Mouse (Mus musculus) stomach, embryonic 14.5 days (tissue): Measurements from ENCODE around the gene Prol1. TPM values are rescaled to one million over a fixed set of nuclear protein-coding genes. Genes with fewer than 3 reads are reported as not detected.
"Not testable (repeated sequence)": the region's sequence is repeated elsewhere in the genome, so short reads cannot be mapped to it uniquely, and the experiment has no call there.

Source experiments
- ATAC-seq: fragments of 200-750 bp; cut with Nextera tagmentation; 2 replicates; pipeline ENCODE4 v1.8.0; 2017; ENCODE audit warnings: low read depth, moderate TSS enrichment; ENCODE audit not compliant: insufficient number of reproducible peaks, insufficient read depth, low FRiP score
- H3K27ac ChIP-seq: fragments of 300-500 bp; sonication (generic); 2 replicates; pipeline ENCODE4 v1.5.1; 2014; ENCODE audit warnings: mild to moderate bottlenecking, low read length, moderate library complexity, mixed read lengths
- H3K27me3 ChIP-seq: fragments of 300-500 bp; sonication (generic); 2 replicates; pipeline ENCODE4 v1.6.1; 2014; ENCODE audit warnings: low read length, control low read depth, mixed read lengths; ENCODE audit not compliant: control insufficient read depth, insufficient read depth
- H3K36me3 ChIP-seq: fragments of 300-500 bp; sonication (generic); 2 replicates; pipeline ENCODE4 v1.6.1; 2014; ENCODE audit warnings: mild to moderate bottlenecking, control low read depth, low read length, moderate library complexity, mixed read lengths; ENCODE audit not compliant: control insufficient read depth, insufficient read depth
- H3K4me1 ChIP-seq: fragments of 300-500 bp; sonication (generic); 2 replicates; pipeline ENCODE4 v1.6.1; 2014; ENCODE audit warnings: low read length, control low read depth, mixed read lengths; ENCODE audit not compliant: control insufficient read depth, insufficient read depth
- H3K4me2 ChIP-seq: fragments of 300-500 bp; sonication (generic); replicated peaks from 2 replicates; pipeline ENCODE4 v1.6.1; 2014; ENCODE audit warnings: low read depth, low read length, control low read depth
- H3K4me3 ChIP-seq: fragments of 300-500 bp; sonication (generic); 2 replicates; pipeline ENCODE4 v1.5.1; 2014; ENCODE audit warnings: low read depth, low read length, control low read depth
- H3K9ac ChIP-seq: fragments of 300-500 bp; sonication (generic); replicated peaks from 2 replicates; pipeline ENCODE4 v1.6.1; 2014; ENCODE audit warnings: low read depth, mild to moderate bottlenecking, control low read depth, low read length, moderate library complexity, mixed read lengths
- H3K9me3 ChIP-seq: fragments of 300-500 bp; sonication (generic); 2 replicates; pipeline ENCODE4 v1.6.1; 2016; ENCODE audit warnings: low read depth, low read length, control low read depth; ENCODE audit not compliant: control insufficient read depth
- WGBS: fragments of 180-500 bp; shearing (Covaris S2); extraction: QIAGEN DNeasy Blood & Tissue Kit; methylation state at CpG from one replicate; pipeline ENCODE4 v1.1.7; 2014; 5-methylcytosine and 5-hydroxymethylcytosine counted together
- polyA plus RNA-seq: library from polyadenylated mRNA; unstranded; fragments of >200 nt; fragmentation: Nextera tagmentation; extraction: Ambion mirVana; gene quantifications from 2 replicates; pipeline ENCODE4 v1.2.1, GENCODE M21; 2014

Gene Prol1
- not detected in 2 replicates for polyA plus RNA-seq

- H3K4me2 ChIP-seq: no peak within 1 kb of the TSS
Observed at GRCm38 (mm10) chr5:88317012-88317411, at the start of gene Prol1. Gene Prol1 (plus strand): TSS chr5:88317312.

DNA sequence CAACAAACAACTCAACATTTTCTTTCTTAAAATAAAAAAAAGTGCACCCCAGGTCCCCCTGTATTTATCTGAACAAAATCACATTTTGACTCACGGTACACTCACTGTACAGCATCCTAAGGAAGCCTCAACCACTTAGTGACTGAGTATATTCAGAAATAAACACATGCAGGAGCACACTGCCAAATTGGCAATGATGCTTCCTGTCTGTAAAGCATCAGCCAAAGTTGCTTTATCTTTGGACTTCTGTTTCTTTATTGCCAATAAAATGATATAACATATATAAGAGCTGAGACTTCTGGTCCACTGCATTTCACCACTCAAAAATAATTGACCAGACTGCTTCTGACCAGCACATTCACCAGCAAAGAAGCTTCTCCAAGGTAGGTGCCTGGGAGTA is 48.5 kb upstream of the Prol1 start, which contains the start of gene Gm7714:
Gm7714 (plus strand) TSS at position 301 of the 400 bp plus-strand sequence.
- Histone ChIP-seq H3K4me1 (no peaks in the 10 kb centered on the region), H3K27ac (no peak within 1 kb of the TSS), H3K9me3 (no peaks in the 10 kb centered on the region), H3K36me3 (no peaks in the 10 kb centered on the region), H3K4me3 (no peak within 1 kb of the TSS), H3K9ac (no peak within 1 kb of the TSS), H3K4me2 (no peak within 1 kb of the TSS), H3K27me3 (no peaks in the 10 kb centered on the region)
- WGBS: 83% methylated on average over 1 of the region's 1 CpGs
- no peak for ATAC-seq

More at GRCm38 (mm10) chr5:88317012-88317411, at the start of gene Prol1:
- ATAC-seq: no peak
- no peak within 1 kb of the TSS for H3K4me3 ChIP-seq
- no peaks in the 10 kb centered on the region for H3K9me3 ChIP-seq
- H3K36me3 ChIP-seq: no peaks in the 10 kb centered on the region
- H3K27me3 ChIP-seq: no peaks in the 10 kb centered on the region
- no peak within 1 kb of the TSS for H3K27ac ChIP-seq
- no peak within 1 kb of the TSS for H3K9ac ChIP-seq
- no peaks in the 10 kb centered on the region for H3K4me1 ChIP-seq
- 90% methylated on average over 1 of the region's 1 CpGs for WGBS

GRCm38 (mm10) chr5:88311307-88311706 is 5.8 kb upstream of the Prol1 start:
- not testable (repeated sequence) for ATAC-seq, H3K4me1 ChIP-seq, H3K27me3 ChIP-seq, H3K27ac ChIP-seq, H3K9ac ChIP-seq, H3K4me2 ChIP-seq, H3K9me3 ChIP-seq, H3K36me3 ChIP-seq, H3K4me3 ChIP-seq
- 68% methylated on average over 3 of the region's 3 CpGs for WGBS

DNA sequence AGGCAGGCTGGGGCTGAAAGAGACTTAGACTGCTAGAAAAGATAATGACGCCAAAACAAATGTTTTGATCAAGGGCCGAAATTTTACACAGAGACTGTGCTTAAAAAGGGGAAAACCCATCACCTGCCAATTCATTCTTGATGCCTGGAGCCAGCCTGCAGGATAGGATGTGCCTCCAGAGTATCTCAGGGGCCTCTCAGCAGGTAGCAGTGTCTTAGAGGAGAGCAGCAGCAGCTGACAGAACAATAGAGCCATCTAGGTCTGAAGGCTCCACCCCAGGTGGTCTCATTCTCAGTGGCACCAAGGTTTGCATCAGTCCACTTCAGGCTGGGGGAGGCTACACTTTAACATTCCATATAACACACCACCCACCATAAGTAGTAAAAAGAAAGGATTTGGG is 31.4 kb downstream of the Prol1 start:
- H3K4me2 ChIP-seq, ATAC-seq, H3K4me3 ChIP-seq, H3K27me3 ChIP-seq, H3K9me3 ChIP-seq, H3K36me3 ChIP-seq, H3K4me1 ChIP-seq, H3K27ac ChIP-seq, H3K9ac ChIP-seq: not testable (repeated sequence)
- WGBS: 71% methylated on average over 2 of the region's 2 CpGs

DNA sequence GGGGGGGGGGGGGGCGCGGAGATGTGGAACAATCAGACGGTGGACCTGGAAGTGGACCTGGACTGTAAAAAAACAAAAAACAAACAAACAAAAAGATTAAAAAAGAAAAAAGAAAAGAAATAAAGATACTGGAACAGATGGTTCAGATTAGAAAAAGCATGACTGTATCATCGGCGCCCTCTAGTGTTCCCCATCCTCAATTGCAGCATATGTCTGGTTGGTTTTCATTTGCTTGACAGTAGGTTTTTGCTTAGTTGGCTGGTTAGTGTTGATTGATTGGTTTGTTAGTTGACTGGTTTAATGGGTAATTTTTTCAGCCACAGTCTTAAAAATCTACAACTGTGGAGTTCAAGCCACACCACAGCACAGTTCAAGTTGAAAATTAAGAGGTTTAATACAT is 47.7 kb downstream of the Prol1 start:
- no peak overlapping the region for H3K4me3 ChIP-seq
- no peaks in the 10 kb centered on the region for H3K9me3 ChIP-seq
- no peak overlapping the region for H3K4me2 ChIP-seq
- no peaks in the 10 kb centered on the region for H3K27me3 ChIP-seq
- WGBS: 11% methylated on average over 5 of the region's 5 CpGs
- no peaks in the 10 kb centered on the region for H3K4me1 ChIP-seq
- no peak overlapping the region for H3K27ac ChIP-seq
- no peak for ATAC-seq
- no peak overlapping the region for H3K9ac ChIP-seq
- no peaks in the 10 kb centered on the region for H3K36me3 ChIP-seq

DNA sequence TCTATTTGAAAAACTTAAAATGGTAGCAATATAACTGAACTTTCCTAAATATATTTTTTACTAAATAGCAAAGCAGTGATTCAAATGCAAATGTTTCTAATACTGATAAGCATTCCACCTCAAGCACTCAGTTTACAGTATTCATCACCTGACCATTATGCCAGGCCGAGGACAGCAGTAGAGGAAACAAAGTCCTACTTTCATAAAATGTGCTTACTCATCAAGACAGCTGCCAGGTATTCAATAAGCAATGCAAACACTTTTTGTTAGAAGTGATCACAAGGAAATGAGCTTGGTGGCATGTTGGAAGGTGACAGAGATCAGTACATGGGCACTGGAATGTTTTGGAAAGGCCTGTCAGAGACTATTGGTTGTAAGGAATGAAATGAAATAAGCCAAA is 49.8 kb downstream of the Prol1 start:
- Histone ChIP-seq H3K9me3 (no peaks in the 10 kb centered on the region), H3K9ac (no peak overlapping the region), H3K4me1 (no peaks in the 10 kb centered on the region), H3K27ac (no peak overlapping the region), H3K36me3 (no peaks in the 10 kb centered on the region), H3K4me3 (no peak overlapping the region), H3K4me2 (no peak overlapping the region), H3K27me3 (no peaks in the 10 kb centered on the region)
- 50% methylated on average over 1 of the region's 1 CpGs for WGBS
- no peak for ATAC-seq

DNA sequence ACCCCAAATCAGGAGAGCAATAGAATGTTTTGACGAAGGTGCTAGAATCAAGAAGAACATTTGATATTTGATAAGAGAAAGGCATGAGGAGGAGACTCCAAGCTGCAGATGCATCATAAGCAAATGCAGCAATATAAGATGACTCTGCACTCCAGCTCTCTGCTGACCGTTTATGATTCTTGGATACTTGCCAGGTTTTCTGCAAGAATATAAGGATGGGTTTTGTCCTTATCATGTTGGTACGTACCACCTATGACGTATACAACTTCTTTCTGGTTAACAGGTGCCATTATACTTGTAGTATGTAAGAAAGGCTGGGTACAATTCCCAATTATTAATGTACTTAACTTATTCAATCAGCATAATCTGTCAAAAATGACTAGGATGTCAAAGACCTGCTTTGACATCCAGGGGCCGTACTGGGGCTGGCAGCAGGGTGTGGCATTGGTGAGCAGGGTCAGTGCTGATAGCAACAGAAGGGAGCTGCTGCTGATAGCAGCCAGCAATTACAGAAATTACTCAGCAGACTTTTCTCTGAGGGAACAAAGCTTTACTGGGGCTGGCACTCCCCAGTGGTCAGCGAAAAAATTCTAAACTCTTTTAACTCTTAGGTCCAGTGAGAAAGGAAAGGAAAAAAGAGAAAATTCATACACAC is 53.6 kb downstream of the Prol1 start:
- Histone ChIP-seq H3K4me2 (no peak overlapping the region), H3K4me3 (no peak overlapping the region), H3K27me3 (no peaks in the 10 kb centered on the region), H3K36me3 (no peaks in the 10 kb centered on the region), H3K9me3 (no peaks in the 10 kb centered on the region), H3K27ac (no peak overlapping the region), H3K4me1 (no peaks in the 10 kb centered on the region), H3K9ac (no peak overlapping the region)
- 0 out of 2 replicates have a peak, but pooled peaks have one; percentile 10 for ATAC-seq
- 62% methylated on average over 6 of the region's 6 CpGs for WGBS

GRCm38 (mm10) chr5:88372563-88372962 is 55.5 kb downstream of the Prol1 start:
- no peak overlapping the region for H3K9ac ChIP-seq
- no peak overlapping the region for H3K27ac ChIP-seq
- 76% methylated on average over 6 of the region's 6 CpGs for WGBS
- no peaks in the 10 kb centered on the region for H3K36me3 ChIP-seq
- no peaks in the 10 kb centered on the region for H3K27me3 ChIP-seq
- no peaks in the 10 kb centered on the region for H3K4me1 ChIP-seq
- no peak overlapping the region for H3K4me2 ChIP-seq
- no peak overlapping the region for H3K4me3 ChIP-seq
- no peaks in the 10 kb centered on the region for H3K9me3 ChIP-seq
- ATAC-seq: no peak

DNA sequence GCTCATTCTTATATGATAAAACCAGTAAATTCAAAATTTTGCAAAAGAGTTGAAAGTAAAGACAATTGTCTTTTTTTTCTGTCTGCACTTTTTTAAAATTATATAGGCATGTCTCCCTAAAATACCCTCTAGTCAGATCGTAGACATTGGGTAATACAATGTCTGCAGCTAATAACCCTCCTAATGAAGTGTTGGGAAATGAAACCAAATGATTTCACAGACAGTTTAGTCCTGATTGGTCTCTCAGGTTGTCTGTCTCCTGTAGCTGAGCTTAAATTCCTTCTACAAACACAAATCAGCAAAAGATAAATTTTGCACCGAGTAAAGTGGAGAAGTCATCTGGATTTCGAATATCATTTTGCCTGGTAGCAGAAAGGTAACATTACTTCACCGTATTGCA is 58.7 kb downstream of the Prol1 start, which contains the start of gene Amtn:
Amtn (plus strand) TSS at position 301 of the 400 bp plus-strand sequence.
- no peaks in the 10 kb centered on the region for H3K9me3 ChIP-seq
- 74% methylated on average over 4 of the region's 4 CpGs for WGBS
- no peak for ATAC-seq
- H3K27me3 ChIP-seq: no peaks in the 10 kb centered on the region
- no peak within 1 kb of the TSS for H3K4me3 ChIP-seq
- H3K36me3 ChIP-seq: no peaks in the 10 kb centered on the region
- H3K4me1 ChIP-seq: no peaks in the 10 kb centered on the region
- no peak within 1 kb of the TSS for H3K9ac ChIP-seq
- no peak within 1 kb of the TSS for H3K4me2 ChIP-seq
- H3K27ac ChIP-seq: no peak within 1 kb of the TSS
